Mouse (Mus musculus) liver, embryonic 14.5 days (tissue): ENCODE results near the gene Sema3a.

Source experiments
- CTCF ChIP-seq: IDR thresholded peaks from 2 replicates; pipeline ENCODE4 v1.5.1; 2016; ENCODE audit warnings: antibody characterized with exemption, low read depth, control low read depth
- EP300 ChIP-seq: IDR thresholded peaks from 2 replicates; pipeline ENCODE4 v1.6.1; 2016; ENCODE audit warnings: antibody characterized with exemption, low read depth

GRCm38 (mm10) chr5:13320138-13320537, 194.9 kb downstream of the Sema3a start:
- no peak for TF ChIP-seq EP300
- no peak for TF ChIP-seq CTCF
